ENCODE assay signal across 8 mouse cellular contexts in the genomic region with DNA sequence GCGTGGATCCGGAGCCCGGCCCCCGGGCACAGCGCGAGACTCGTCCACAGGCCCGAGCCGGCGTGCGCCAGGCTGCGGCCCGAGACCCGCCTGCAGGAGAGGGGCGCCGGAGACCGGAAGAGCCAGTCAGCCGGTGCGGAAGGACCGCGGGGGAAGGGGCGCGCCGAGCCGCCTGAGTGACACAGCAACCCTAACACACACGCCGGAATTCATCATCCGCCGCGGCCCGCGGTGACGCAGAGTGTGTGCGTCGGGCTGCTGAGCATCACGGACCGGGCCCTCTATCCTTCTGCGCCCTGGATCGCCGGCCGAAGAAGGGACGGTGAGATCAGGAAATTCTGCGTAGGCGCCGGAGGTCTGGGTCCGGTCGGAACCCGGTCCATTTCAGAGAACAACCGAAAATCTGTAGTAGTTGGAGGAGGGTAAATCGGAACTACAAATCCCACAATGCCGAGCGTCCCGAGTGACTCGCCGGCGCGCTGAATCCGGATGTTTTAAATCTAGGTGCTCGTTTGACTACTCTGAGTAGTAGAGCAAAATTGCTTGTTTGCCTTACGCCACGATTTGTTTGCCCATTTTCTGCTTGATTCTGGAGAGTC. TPM values are rescaled to one million over a fixed set of nuclear protein-coding genes. Genes with fewer than 3 reads are reported as not detected.
A peak's percentile ranks its signal among the peaks of the same experiment; 100 is the strongest.
DNase-seq lines count a peak whose midpoint lies in the region; ATAC-seq and TF ChIP-seq lines count a peak whose summit lies in the region.

A gene (minus strand): TSS at position 214 of the 599 bp plus-strand sequence.

- H3K4me1 ChIP-seq in cortical plate, adult 2 months (ENCODE audit: control insufficient read depth, insufficient read depth, low read length) = peaks cover 1% of the 10 kb centered on the region; the same call in 1 of the 2 replicates

- TF ChIP-seq CTCF in cortical plate, adult 2 months (IDR thresholded peaks at IDR 0.05; ENCODE audit: extremely low read depth, insufficient read depth, low read length) = no peak

- TF ChIP-seq POLR2A in cortical plate, adult 2 months (IDR thresholded peaks at IDR 0.05; ENCODE audit: extremely low read depth, insufficient read depth, low read length) = peak; percentile 56; the same call in 1 of the 2 replicates

- peak; percentile 95 for ATAC-seq in activated CD4-positive, CD25-positive, alpha-beta regulatory T cell, adult 4 months
- ATAC-seq in megakaryocyte progenitor cell, adult 5-6 weeks (replicated peaks; ENCODE audit: poor library complexity) = peak; percentile 97

- peak; percentile 84 for DNase-seq in gastrocnemius, postnatal 10 days
- peak; percentile 96 for DNase-seq in induced T-regulatory cell, adult 2 months (ENCODE audit: low read depth)
- DNase-seq in left cerebral cortex, adult 9 months (ENCODE audit: low spot score in 2 of 2) = peak; percentile 77 to 93
- DNase-seq in right cerebral cortex, postnatal 14 days = peak; percentile 92
- DNase-seq in urinary bladder, postnatal 36 days (ENCODE audit: low spot score in 2 of 2) = peak; percentile 88 to 89

- peak within 1 kb of the TSS; percentile 95 for H3K27ac ChIP-seq in cortical plate, adult 2 months (ENCODE audit: insufficient read depth, low read length)

- peak within 1 kb of the TSS; percentile 87 for H3K4me3 ChIP-seq in cortical plate, adult 2 months (ENCODE audit: insufficient read depth, low read length)

RNA-seq across cellular contexts. Expression of the gene that starts here (rescaled TPM):
- polyA plus RNA-seq in activated CD4-positive, CD25-positive, alpha-beta regulatory T cell, adult 4 months (2017; shearing (Covaris generic)) = 10 to 100 TPM; 34.9 to 38.8 TPM
- 29.6 and 30.6 TPM in 2 replicates for polyA plus RNA-seq in cortical plate, adult 2 months (2012; rRNA removed)
- total RNA-seq in gastrocnemius, postnatal 10 days (2021) = 10 to 100 TPM; 39.8 to 40.3 TPM
- total RNA-seq in megakaryocyte progenitor cell, adult 5-6 weeks (2015) = 75.1 and 82.3 TPM in 2 replicates
- total RNA-seq in megakaryocyte progenitor cell, adult 5-6 weeks (2017) = 102 and 109 TPM in 2 replicates

Comparison
In these comparisons a context has a peak if more than half of its experiments do, and no peak if none do; other contexts are left out.
1. Peak in every context shown above with its lines: DNase-seq, ATAC-seq, H3K4me3 ChIP-seq and H3K27ac ChIP-seq.